Mouse (Mus musculus) urinary bladder, postnatal 4 days (tissue): ENCODE results near the gene Piga.

ENCODE experiments used
- DNase-seq, 2 experiments: peaks; one replicate each; pipeline ENCODE4 v3.0.0; 2021 to 2022; ENCODE audit warnings: low spot score in 2 of 2

Piga gene

GRCm38 (mm10) chrX:164419471-164419939 lies at the start of gene Piga:
TSS of gene Piga (plus strand) at chrX:164419787.
- DNase-seq, result peak; percentile 86 to 87

GRCm38 (mm10) chrX:164370576-164370975 lies 49.0 kb upstream of the Piga start:
- DNase-seq, result no peak

GRCm38 (mm10) chrX:164373081-164373480 lies 46.5 kb upstream of the Piga start, which contains the start of gene Vegfd:
TSS of gene Vegfd (plus strand) at chrX:164373378.
- DNase-seq, result peak in 1 of 2 experiments; percentile 24

GRCm38 (mm10) chrX:164374586-164374985 lies 45.0 kb upstream of the Piga start:
- DNase-seq, result no peak

- no peak for DNase-seq
Observed at GRCm38 (mm10) chrX:164379721-164380120, 39.9 kb upstream of the Piga start.

- DNase-seq, result peak; percentile 77 to 78
Observed at GRCm38 (mm10) chrX:164381618-164382408, 37.8 kb upstream of the Piga start.

GRCm38 (mm10) chrX:164394091-164394490 lies 25.5 kb upstream of the Piga start:
- no peak for DNase-seq

- DNase-seq, result no peak
Observed at GRCm38 (mm10) chrX:164398456-164398855, 21.1 kb upstream of the Piga start.

- DNase-seq, result no peak
Observed at GRCm38 (mm10) chrX:164405080-164405649, 14.4 kb upstream of the Piga start.

- DNase-seq, result no peak
Observed at GRCm38 (mm10) chrX:164406133-164407022, 13.2 kb upstream of the Piga start.

GRCm38 (mm10) chrX:164408301-164408927 lies 11.2 kb upstream of the Piga start:
- no peak for DNase-seq

- DNase-seq, result no peak
Observed at GRCm38 (mm10) chrX:164410562-164410961, 9.0 kb upstream of the Piga start.

- DNase-seq, result no peak
Observed at GRCm38 (mm10) chrX:164416803-164417202, 2.8 kb upstream of the Piga start.

- no peak for DNase-seq
Observed at GRCm38 (mm10) chrX:164418008-164418407, 1.6 kb upstream of the Piga start.

GRCm38 (mm10) chrX:164419955-164420354 lies 368 bp downstream of the Piga start:
- no peak for DNase-seq

GRCm38 (mm10) chrX:164420518-164420917 lies 931 bp downstream of the Piga start:
- no peak for DNase-seq

GRCm38 (mm10) chrX:164424821-164425220 lies 5.2 kb downstream of the Piga start:
- DNase-seq, result no peak

- DNase-seq, result no peak
Observed at GRCm38 (mm10) chrX:164427295-164427694, 7.7 kb downstream of the Piga start.

GRCm38 (mm10) chrX:164428224-164428623 lies 8.6 kb downstream of the Piga start:
- no peak for DNase-seq

- DNase-seq, result no peak
Observed at GRCm38 (mm10) chrX:164430621-164431020, 11.0 kb downstream of the Piga start.

GRCm38 (mm10) chrX:164431133-164431532 lies 11.5 kb downstream of the Piga start:
- no peak for DNase-seq

- DNase-seq, result no peak
Observed at GRCm38 (mm10) chrX:164431541-164431940, 12.0 kb downstream of the Piga start.
